Mouse (Mus musculus) NIH3T3 (cell line): ENCODE measurements around the gene Ppp1r14b.
A peak's percentile ranks its signal among the peaks of the same experiment; 100 is the strongest.
"Not testable (repeated sequence)": the region's sequence is repeated elsewhere in the genome, so short reads cannot be mapped to it uniquely, and the experiment has no call there.

ENCODE experiments used
- DNase-seq: peaks from one replicate; pipeline ENCODE4 v3.0.0-alpha.2; 2012; ENCODE audit warnings: low read depth

Gene Ppp1r14b

DNA sequence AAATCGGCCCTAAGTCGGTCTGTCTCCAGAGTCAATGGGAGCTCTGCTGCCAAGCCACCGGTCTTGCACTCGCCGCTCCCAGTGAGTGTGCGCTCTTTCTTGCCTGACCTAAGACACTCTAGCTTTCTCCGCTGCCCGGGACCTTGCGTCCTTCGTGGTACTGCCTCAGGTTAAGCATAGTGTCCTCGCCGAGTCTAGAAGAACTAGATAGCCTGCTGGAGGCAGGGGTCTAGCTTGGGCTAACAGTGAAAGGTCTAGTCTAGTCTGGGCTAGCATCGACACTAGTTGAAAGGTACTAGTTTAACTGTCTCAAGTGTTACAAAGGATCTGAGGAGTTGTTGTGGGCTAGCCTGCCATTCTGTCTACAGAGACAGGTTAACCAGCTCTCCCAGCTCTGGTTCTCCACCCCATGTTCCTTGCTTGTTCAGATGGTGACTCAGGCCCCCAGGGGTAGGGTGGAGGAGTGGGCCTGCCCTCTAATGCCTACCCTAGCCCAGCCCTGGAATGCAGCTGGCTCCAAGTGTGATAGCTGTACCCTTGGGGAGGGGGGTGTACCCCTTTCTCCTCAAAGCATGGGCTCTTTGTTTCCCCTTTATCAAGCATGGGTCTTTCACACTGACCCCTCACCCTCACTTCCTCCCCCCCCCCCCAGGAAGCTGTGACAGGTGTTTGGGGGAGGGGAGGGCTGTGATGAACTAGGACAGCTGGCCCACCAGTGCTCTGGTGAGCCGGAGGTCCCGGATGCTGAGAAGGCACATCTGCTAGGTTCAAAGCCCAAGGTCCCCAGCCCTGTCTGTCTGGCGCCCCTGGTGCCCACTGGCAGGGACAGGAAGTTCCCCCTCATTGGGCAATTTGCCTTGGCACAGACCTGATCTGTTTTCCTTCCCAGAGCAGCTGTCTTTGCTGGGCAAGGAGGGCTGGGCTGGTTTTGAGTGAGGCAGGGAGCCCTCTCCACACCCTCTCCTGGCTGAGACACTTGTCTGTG lies 1.1 kb downstream of the Ppp1r14b start, which contains the start of gene Plcb3:
TSS of gene Plcb3 (minus strand) at position 934 of the 985 bp plus-strand sequence.
- peak; percentile 84 for DNase-seq

DNA sequence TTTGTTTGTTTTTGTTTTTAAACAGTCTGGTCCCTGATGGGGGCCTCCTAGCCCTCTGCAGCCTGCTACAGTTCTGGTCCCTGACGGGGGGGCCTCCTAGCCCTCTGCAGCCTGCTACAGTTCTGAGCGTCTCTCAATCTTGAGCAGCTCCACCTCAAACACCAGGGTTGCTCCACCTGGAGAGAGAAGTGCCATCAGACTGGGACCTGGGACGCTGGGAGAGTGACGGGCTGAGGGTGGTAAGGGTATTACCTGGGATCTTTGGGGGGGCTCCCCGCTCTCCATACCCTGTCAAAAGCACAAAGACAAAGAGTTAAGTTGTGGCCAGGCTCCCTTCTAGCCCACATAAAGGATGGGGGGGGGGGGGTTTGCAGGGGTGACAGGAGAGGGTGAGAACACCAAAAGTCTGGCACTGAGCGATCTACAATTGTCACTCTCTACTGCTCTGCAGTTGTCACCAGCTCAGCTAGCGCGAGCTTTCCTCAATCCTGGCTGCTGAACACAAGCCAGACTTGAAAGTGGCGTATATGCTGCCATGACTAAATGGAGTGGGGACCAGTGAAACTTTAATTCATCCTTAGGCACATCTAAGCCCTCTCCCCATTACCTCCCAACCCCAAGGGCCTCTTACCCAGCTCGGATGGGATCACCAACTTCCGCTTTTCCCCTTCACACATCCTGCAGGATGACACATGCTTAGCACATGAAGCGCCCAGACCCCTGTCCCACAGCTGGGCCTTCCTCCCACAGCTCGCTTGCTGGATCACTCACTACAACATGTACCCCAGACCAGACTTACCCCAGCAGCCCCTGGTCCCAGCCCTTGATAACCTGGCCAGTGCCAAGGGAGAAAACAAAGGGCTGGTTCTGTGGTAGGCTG lies 3.2 kb downstream of the Ppp1r14b start:
- DNase-seq = no peak

DNA sequence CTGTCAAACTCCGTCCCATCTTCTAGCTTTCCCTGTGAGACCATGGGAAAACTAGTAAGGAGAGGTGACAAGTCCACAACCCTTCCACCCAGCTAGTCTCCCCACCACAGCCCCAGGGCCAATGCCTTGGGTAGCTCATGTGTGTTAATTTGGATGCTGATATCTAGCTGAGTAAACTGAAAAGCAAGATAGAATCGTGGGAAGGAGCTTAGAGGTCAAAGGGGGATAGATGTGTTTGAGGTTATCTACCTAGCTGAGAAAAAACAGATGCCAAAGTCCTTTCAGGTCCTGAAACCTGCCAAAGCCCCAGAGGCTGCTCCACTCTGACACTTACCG lies 3.8 kb downstream of the Ppp1r14b start:
- DNase-seq = no peak

DNA sequence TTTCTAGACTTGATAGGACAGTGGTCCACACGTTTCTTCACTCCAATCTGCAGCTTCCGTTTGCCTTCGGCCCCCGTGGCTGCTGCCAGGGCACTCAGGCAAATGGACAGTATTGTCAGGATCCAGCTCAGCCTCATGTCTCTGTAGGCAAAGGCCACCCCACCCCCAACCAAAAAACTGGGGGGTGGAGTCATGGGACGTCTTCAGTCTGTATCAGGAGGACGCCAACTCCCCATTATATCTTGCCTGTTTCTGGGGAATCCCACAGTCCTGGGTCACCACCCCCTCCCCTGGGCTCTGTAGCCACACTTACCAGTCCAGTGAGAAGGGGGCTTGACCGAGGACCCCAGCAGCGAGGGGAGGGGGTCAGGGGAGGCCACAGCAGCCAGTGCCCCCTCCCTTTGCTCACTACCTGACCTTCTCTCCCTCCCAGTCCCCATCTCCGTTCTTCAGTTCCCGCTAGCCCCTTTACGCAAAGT lies 4.3 kb downstream of the Ppp1r14b start:
- peak; percentile 71 for DNase-seq

DNA sequence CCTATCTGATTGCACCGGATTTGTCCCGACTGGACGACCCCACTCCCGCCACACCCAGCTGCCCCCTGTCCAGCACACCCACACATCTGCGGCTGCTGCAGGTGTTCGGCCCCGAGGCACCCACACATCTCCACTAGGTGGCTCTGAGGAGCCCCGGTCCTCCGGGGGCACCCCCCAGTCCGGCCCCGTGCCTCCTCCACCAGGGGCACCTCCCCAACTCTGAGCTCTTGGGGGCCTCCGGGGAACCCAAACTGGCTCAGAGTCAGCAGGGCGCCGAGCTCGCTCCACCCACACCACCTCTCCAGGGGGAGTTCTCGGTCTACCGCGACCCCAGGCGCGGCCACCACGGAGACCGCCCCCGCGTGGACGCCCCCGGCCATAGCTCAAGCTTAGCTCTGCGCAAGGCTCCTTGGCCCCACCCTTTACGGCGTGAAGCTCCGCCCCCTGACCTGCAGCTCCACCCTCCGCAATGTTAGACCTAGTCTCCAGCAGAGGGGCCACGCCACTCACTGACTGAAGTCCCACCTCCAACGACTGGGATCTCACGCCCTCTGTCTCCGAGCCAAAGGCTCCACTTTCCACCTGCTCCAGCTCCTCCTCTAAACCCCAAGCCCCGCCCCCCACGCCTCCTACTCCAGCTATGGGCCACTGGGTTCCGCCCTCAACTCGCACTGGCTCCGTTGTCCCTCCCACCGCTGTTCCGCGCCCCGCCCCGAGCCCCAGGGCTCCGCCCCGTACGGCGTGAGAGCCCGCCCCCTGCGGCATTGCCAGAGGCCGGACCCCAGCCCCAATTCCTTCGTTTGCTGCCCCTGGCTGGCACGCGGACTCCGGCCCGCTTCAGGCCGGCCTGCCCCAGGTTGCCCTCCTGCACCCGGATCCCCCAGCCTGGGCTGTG lies 5.0 kb downstream of the Ppp1r14b start:
- peak; percentile 100 for DNase-seq

DNA sequence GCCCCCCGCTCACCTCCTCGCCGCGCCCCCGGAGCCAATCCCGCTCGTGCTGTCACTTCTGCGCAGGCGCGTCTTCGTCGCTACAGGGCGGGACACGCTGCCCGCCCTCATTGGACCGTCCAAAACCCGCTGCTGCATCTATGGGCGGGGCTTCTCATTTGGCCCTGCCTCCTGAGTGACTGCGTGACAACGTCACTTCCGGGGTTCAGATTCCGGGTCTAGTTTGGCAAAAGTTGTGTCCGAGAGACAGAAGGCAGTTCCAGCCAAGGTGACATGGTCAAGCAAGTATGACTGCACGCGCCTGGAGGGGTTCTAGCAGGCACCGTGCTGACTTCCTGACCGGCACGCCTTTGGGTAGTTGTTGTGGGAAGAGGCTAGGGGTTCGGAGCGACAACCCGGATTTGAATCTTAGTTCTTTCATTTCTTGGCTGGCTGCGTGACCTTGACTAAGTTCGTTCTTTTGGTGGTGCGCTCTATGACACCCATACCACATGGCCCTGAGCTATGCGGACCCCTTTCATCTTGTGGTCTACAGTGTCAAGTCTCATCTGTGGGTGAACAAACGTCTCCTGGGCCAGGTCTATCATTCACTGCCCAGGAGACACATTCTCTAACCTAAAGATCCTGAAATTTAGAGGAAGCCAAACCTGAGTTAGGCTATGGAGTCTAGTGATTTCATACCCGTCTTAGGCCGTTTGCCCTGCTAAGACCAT lies 5.8 kb downstream of the Ppp1r14b start, which contains the start of gene Fkbp2:
TSS of gene Fkbp2 (minus strand) at position 121 of the 713 bp plus-strand sequence.
- peak; percentile 100 for DNase-seq

DNA sequence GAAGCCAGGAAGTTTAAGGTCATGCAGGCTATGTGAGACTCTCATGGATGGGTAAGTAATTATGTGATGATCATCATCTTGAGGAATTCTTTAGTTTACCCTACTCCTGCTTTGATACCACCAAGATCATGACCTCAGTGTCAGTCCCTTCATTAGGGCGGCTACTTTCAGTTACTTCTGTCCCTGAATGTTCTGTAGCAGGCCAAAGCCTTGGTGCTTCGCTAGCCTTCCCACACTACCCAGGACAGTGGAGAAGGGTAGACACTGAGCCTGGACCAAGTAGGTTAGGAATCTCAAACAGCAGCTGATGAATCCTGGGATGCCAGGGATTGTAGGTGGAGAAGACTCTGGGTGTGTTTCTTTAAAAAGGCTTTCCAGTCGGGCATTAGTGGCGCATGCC lies 6.7 kb downstream of the Ppp1r14b start:
- no peak for DNase-seq

DNA sequence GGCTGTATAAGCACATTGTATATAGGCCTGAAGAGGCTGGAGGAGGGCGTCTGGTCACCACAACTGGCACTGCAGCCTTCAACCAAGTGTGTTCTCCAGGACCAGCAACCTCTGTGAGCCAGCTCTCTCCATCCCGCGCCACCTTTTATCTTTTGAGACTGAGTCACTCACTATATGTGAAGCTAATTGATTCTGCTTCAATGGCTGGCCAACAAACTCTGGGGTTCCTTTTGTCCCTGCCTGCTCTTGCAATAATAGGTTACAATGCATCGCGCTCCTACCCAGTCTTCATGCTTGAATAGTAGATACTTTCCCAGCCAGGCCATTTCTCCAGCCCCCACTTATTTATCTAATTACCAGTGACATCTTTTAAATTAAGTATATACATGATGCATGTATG lies 8.9 kb downstream of the Ppp1r14b start:
- DNase-seq = no peak

DNA sequence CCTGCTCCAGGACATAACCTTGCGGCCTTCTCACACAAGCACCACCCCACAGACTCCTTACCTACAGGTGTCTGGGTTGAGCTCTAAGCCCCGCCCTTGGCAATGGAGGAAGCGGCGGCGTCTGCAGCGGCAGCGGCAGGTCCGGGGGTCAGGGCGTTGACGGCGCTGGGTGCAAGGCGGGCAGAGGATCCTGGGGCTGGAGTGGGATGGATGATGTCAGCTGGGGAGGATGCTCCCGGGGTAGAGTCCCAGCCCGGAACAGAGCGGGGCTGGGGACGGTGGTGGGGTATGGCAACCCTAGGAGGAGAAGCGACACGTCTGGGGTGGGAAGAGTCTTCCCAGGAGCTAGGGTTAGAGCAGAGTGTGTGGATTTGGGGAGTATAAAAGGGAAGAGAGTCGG lies 10.5 kb downstream of the Ppp1r14b start:
- no peak for DNase-seq

DNA sequence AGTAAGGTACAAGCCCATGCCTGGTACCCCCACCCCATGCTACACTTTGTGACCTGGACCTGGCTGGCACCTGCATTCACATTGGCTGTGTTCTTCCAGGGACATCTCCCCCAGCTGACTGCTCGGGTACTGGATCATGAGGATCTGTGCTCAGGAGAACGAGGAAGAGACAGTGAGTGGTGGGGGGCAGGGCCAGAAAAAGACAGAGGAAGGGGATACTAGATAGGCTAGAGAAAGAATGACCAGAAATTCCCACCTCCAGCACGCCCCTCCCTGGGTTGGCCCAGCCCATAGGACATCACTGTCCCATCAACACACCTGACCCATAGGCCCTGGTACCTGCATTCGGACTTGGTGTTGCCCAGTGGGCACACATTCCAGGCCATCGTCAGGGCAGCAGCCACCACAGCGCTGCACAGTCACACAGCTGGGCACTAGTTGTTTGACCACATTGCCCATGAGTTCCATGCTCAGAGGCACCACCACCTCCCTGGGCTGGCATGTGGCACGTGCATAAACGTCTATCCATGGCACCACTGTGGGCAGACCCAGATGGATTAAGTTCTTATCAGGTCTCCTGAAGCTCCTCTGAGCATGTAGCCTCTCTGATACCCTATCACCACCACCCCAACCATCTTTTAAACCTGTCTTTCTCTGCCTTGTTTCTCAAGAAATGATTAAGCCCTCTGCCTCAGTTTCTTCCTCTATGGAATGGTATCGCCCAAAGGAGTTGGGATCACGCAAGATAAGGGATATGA lies 11.4 kb downstream of the Ppp1r14b start:
- no peak for DNase-seq

DNA sequence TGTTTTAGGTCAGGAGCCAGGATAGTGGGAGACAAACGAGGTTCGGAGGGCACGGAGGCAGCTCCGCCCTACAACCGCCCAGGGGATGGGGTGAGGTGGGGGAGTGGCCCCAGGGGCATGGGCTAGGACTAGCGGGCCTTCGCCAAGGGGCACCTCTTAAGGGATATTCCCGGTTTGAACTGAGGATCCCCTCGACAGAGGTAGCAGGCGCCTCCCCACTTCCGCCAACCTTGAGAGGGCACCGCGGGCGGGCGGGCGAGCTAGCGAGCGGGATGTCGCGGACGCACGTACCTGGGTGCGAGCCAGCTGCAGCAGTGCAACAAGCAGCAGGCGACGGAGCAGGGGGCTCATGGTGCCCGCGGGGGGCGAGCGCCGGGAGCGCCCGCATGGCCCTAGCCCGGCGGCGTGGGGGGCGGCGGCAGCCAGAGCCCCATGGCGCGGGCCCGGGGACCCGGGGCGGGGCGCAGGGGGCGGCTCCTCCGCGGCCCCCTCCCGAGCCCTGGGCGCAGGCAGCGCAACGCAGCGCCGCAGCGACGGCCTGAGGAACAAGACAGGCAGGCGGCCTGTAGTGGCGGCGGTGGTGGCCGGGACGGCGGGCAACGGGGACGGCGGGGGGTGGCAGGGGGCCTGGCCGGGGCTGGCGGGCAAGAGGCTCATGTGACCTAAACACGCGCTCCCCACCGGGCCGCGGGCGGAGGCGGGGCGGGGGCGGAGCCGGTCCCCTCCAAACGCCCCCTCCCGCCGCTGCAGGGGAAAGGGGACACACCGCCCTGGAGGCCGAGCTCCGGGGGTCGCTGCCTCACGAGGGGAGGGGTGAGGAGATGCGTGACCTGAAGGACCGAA lies 12.5 kb downstream of the Ppp1r14b start, which contains the start of gene Vegfb:
TSS of gene Vegfb (minus strand) at position 591 of the 843 bp plus-strand sequence.
- peak; percentile 78 for DNase-seq

DNA sequence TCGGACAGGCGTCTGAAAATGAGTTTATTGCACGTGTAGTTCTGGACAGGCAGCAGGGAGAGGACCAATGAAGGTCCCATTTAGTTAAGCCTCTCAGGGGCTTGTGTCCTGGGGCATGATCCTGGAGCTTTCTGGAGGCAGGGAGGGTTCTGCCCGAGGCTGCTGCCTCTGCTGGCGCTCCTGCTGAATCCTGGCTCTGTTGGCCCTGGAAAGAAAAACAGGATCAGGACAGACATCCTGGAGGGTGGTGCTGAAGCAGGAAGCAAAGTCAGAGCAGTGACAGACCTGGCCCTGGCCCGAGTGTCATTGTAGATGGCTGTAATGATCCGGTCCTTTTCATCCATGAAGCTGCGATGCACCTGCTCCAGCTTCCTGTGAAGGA lies 13.1 kb downstream of the Ppp1r14b start:
- DNase-seq = no peak

DNA sequence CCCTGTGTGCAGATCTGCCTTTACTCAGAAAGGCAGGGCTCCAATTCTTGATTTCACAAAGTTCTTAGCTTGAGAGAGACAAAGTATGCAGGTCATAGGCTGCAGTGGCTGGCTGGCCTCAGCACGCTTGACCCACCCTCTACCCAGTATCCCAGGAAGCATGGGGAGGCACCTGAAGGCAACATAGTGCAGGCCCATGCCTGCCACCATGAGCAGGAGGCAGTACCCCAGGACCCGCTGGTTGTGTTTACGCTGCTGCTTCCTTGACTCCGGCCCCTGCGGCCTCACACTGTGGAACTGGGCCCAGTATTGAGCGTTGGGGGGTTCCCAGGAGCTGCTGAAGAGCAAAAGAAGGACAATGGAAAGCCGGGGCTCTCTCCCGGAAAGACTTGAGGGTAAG lies 14.5 kb downstream of the Ppp1r14b start:
- DNase-seq = no peak

DNA sequence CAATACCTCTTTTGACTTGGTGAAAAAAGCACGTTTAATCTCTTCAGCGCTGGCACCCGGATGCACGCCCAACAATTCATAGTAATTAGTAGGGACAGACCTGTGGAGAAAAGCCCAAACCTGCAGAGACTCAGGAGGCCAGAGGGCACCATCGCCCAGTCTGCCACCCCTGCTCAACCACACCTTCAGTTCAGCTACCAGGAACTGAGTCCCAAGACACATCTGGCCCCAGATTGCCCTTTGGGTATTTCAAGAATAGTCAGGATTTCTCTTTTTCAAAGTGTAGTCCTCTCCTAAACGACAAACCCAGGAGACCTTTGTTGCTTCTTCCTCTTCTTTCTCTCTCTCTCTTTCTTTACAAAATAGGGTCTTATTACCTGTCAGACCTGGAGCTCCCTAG lies 15.9 kb downstream of the Ppp1r14b start:
- DNase-seq = no peak

DNA sequence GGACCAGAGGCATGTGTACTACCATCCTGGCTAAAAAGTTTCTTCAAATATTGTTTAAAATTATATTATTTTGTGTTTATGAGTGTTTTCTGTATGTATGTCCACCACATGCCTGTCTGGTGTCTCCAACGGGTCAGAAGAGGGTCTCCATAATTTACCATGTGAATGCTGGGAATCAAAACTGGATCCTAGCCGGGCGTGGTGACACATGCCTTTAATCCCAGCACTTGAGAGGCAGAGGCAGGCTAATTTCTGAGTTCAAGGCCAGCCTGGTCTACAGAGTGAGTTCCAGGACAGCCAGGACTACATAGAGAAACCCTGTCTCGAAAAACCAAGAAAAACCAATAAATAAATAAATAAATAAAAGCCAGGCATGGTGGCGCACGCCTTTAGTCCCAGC lies 16.4 kb downstream of the Ppp1r14b start:
- DNase-seq = not testable (repeated sequence)

DNA sequence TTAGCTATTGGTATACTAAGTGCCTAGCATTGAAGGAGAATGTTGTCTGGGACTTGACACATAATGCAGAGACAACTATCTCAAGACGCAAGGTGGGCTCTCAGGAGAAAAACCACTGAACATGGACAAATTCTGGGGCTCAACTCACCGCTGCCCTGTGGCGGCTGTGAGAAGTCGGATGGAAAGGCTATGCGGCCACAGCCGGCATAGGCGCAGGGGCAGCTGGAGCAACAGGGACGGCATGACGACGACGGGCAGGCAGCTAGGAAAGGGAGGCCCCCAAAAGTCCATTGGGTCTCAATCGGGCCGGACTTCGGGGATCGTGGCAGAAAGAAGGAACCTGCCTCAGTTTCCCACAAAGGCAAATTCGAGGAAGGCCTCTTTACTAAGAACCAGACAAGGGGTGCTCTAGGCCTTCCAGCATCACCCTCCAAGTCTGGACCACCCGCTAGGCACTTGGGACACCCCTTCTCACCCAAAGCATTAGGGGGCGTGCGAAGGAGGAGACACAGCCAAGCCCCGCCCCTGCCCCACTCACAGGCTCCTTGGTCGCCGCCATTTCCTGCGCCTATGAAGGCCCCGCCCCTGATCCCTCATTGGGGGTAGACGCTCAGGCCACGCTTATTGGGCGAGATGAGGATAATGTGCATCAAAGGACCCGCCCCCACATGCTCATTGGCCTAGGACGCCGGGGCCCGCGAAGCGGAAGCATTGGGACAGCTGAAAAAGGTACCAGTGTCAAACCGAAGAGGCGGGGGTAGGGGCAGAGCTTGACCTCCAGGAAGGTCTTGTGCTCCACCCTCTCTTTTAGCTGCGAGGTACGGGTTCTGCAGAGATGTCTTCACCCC lies 17.5 kb downstream of the Ppp1r14b start, which contains the start of gene Dnajc4:
TSS of gene Dnajc4 (minus strand) at position 562 of the 848 bp plus-strand sequence.
- DNase-seq = peak; percentile 98

DNA sequence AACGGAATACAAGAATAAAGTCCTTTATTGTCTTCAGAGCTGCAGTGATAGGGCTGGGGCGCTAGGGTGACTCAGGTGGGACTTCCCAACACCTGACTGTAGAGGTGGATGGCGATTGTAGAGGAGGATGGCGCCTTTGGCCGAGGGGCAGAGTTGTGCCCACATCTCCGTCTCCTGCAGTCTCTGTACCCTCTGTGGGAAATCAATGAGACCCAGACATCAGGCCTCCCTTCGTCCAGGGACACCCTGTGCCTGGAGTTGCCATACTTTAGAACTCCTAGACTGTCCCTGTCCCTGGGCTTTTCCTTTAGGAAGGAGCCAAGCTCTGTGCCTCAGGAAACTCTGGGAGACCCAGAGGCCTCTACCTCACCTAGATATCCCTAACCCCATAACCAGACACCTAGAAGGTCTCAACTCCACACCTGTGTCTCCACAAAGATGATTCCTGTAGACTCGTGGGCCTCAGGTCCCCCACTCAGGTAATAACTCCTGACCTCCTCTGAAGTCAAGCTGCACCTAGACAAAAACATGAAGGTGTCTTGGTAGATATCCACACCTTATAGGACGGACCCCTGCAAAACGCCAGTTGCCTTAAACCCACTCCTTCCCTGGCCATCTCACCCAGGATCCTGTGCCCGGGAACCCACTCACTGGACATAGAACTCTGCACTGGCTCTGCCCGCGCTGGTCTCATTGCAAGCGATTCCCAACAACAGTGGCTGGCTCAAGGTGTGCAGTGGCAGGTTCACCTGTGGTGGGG lies 18.4 kb downstream of the Ppp1r14b start:
- DNase-seq = no peak
